19 mouse cellular contexts compared by ENCODE assay signal in the genomic region with DNA sequence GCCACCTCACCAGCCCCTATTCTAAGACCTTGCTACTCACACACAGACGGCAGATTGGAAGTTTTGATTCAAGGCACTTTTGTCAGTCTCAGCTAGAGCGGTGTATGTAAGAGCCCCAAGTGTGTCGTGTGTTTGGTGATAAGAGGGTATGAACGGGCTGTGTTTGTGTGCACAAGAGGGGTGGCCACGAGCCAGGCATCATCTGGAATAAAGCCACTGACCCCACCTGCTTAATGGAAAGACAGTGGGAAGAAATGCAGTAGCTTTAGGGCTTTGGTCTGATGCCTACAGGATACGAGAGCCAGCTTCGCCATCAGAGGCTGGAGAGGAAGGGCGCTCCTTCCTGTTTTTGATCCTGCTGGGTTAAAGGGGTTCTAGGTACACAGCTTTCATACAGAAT. TPM values are rescaled to one million over a fixed set of nuclear protein-coding genes. Genes with fewer than 3 reads are reported as not detected.
"Had no signal": no experiment of that assay in that cellular context is flagged by ENCODE, and none has a peak within 500 bp of the region (broad histone marks: within the 10 kb centered on the region; RNA-seq: fewer than 3 reads in every experiment).

No protein-coding gene starts in this region.

- H3K4me2 ChIP-seq: lung, embryonic 14.5 days; midbrain, embryonic 11.5 days; midbrain, embryonic 13.5 days; neural tube, embryonic 13.5 days; neural tube, embryonic 15.5 days had no signal

- H3K4me1 ChIP-seq: megakaryocyte, embryonic 14.5 days; midbrain, embryonic 13.5 days; neural tube, embryonic 13.5 days; neural tube, embryonic 15.5 days had no signal

- H3K27ac ChIP-seq: midbrain, embryonic 13.5 days; neural tube, embryonic 13.5 days; neural tube, embryonic 15.5 days had no signal

- H3K4me3 ChIP-seq: megakaryocyte, embryonic 14.5 days; midbrain, embryonic 13.5 days; myocyte; neural tube, embryonic 13.5 days; neural tube, embryonic 15.5 days had no signal

- H3K9ac ChIP-seq: lung, embryonic 14.5 days; midbrain, embryonic 13.5 days; neural tube, embryonic 13.5 days; neural tube, embryonic 15.5 days had no signal

- H3K27me3 ChIP-seq: megakaryocyte, embryonic 14.5 days; midbrain, embryonic 13.5 days; neural tube, embryonic 13.5 days; neural tube, embryonic 15.5 days had no signal

- DNase-seq: lung, adult 18-20 months; lung, embryonic 14.5 days; lung, postnatal 14 days; lung, postnatal 36 days; retina, postnatal 1 day; right cerebral cortex, adult 18-20 months; right cerebral cortex, postnatal 25 days; right cerebral cortex, postnatal 4 days; spleen, adult 18-20 months; thymus, adult 18-20 months; thymus, postnatal 14 days; thymus, postnatal 36 days had no signal

- H3K9me3 ChIP-seq: megakaryocyte, embryonic 14.5 days; midbrain, embryonic 13.5 days; neural tube, embryonic 13.5 days; neural tube, embryonic 15.5 days had no signal

- ATAC-seq: midbrain, embryonic 13.5 days; midbrain, embryonic 16.5 days had no signal

RNA-seq across cellular contexts. Expression of gene Papln, which starts 27.2 kb away (rescaled TPM):
- polyA plus RNA-seq: midbrain, embryonic 11.5 days had no signal
